Mouse (Mus musculus) gastrocnemius, adult 18-20 months (tissue): ENCODE results near the gene Tmem45a2. TPM values are rescaled to one million over a fixed set of nuclear protein-coding genes. Genes with fewer than 3 reads are reported as not detected.
"Not testable (repeated sequence)": the region's sequence is repeated elsewhere in the genome, so short reads cannot be mapped to it uniquely, and the experiment has no call there.

Experiments used
- DNase-seq: peaks from one replicate; pipeline ENCODE4 v3.0.0; 2021; ENCODE audit warnings: low spot score
- long read RNA-seq, 2 experiments: library from polyadenylated mRNA; stranded (forward); transcript quantifications; one replicate each; pipeline ENCODE4 v2.0.0; 2021
- total RNA-seq, 2 experiments: library from RNA; stranded (reverse); gene quantifications; 2 replicates each; pipeline ENCODE4 v1.2.3; 2021

The Tmem45a2 gene
- total RNA-seq = not detected
- long read RNA-seq, experiment 1 = 0 reads
- long read RNA-seq, experiment 2 = 0 reads

GRCm38 (mm10) chr16:57071132-57071639 lies at the start of gene Tmem45a2:
Tmem45a2 (minus strand) TSS chr16:57071372.
- DNase-seq = no peak

DNA sequence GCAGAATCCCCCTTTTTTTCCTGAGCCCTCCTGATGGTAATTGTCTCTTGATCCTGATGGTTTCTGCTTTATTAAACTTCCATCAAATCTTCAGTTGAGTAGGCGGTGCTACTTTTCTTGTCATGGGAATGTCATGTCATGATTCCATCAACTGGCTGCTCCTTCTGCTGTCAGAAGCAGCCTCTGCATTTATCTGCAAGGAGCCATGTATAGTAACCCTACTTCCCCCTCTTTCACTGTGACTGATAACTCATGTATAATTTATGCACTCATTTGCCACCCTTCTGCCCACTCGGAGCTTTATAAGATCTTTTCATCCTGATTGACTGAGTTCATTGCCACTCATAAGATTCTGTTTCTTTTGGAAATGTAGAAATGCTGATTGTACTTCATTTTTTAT lies 46.4 kb upstream of the Tmem45a2 start:
- no peak for DNase-seq

DNA sequence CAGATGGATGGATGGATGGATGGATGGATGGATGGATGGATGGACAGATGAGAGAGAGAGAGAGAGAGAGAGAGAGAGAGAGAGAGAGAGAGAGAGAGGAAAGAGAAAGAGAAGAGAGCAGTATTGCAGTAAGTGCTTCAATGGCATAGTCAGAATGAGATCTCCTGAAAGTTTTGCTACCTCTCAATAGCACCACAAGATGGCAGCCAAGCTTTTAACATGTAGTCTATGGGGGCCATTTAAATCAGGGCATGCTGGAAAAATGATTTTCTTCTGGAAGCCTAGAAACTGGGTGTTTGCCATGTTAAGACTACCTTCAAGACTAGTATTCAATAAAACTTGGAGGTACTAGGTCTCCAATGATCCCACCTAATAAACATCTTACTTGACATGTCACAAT lies 44.9 kb upstream of the Tmem45a2 start:
- DNase-seq = no peak

GRCm38 (mm10) chr16:57106185-57106960 lies 35.2 kb upstream of the Tmem45a2 start:
- DNase-seq = no peak

- no peak for DNase-seq
These were observed 30.0 kb upstream of the Tmem45a2 start for GRCm38 (mm10) chr16:57101174-57101573.

- no peak for DNase-seq
These were observed 28.5 kb upstream of the Tmem45a2 start for GRCm38 (mm10) chr16:57099572-57100237.

GRCm38 (mm10) chr16:57098468-57099144 lies 27.4 kb upstream of the Tmem45a2 start:
- DNase-seq = no peak

DNA sequence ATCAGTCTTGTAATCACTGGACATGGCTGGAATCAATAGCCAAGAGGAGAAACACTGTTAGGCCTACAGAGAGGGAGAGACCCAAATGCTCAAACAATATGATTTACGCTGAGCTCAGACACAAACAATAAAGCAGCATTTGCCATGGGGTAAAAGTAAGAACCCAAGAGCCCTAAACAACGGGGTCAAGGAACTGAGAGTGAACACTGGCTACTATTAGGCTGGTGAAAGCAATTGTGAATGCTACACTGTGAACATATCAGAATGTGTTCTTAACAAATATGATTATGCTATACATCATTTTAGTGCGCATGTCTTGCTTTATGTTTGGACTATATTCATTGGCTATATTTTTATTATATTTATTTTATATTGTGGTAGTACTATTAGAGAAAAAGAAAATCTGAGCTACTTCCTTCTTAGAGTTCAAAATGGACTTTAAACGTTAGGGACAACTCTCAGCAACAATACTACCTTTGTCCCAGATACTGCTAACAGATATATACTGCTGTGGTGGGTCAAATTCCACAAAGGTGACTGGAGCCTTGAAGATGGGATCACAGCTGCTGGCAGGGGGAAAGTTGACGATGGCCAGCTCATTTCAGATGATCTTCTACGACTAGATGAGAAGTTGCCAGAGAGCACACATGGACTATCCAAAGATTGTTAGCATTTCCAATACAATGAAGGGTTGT lies 21.9 kb upstream of the Tmem45a2 start:
- DNase-seq = no peak

GRCm38 (mm10) chr16:57092460-57092859 lies 21.3 kb upstream of the Tmem45a2 start:
- DNase-seq = peak; percentile 11

GRCm38 (mm10) chr16:57079577-57079976 lies 8.4 kb upstream of the Tmem45a2 start:
- DNase-seq = no peak

GRCm38 (mm10) chr16:57075986-57076385 lies 4.8 kb upstream of the Tmem45a2 start:
- no peak for DNase-seq

DNA sequence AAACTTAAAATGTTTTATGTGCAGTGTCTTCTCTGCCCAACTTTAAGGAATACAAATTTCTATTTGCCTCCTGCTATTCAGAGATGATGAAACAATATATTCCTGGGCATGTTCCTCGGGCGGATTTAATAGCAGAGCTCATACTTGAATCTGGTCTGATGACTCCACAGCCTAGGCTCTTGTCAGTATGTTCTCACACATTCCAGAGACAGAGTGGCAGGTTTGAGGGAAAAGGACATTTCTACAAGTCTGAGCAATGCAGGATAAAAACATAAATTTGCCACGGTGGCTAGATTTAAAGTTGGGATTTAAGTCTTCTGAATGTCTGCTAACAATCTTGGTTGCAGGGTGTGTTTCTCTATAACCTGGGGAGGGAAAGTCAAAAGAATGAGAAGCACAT lies 9.1 kb downstream of the Tmem45a2 start:
- no peak for DNase-seq

DNA sequence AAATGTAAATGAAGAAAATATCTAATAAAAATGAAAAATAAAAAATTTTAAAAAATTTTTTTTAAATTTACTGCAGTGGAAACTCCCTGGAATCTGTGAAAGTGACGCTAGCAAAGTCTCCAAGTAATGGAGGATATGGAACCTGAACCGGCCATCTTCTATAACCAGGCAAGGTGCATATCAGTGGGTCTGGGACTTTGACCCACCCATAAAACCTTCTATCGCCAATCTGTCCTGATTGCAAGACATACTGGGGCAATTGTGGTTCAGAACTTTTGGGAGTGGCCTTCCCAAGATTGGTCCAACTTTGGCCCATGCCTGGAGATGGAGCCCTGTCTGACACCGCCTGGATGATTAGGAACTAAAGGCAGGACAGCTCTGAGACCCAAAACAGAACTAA lies 14.2 kb downstream of the Tmem45a2 start:
- no peak for DNase-seq

DNA sequence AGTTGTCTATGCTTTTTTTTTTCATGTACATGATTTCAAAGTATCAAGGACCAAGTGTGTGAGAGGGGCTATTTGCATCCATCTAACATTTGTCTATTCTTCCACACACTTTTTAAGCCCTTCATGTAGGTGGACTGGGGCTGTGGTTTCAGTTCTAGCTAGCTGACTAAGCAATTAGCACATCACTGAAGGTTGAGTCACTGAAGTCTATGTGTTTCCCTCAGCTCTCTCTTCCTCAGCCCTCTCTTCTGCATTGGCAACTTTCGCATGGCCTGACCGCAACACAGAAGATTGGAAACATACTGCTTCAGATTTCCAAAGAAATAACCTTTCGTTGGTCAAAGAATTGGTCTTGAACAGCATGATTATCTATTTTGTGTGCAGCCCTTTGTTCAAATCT lies 21.2 kb downstream of the Tmem45a2 start:
- no peak for DNase-seq

DNA sequence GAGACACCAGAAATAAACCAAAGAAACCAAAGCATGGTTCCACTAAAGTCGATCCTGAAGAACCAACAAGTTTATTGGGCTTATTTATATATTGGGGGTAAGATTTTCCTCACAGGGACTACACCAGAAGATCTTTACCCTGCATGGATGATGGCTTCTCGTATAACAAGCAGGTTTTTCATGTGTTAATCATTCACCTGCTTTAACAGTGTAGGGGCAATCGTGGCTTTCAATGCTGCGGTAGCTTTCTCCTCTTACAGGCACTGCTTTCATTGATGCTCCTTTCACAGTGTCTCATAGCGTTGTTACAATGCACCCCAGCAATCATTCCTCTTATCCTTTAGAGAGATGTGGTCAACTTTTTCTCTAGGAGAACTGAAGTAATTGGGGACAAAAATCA lies 32.6 kb downstream of the Tmem45a2 start:
- no peak for DNase-seq

- DNase-seq = no peak
These were observed 40.9 kb downstream of the Tmem45a2 start for GRCm38 (mm10) chr16:57030150-57030885.

DNA sequence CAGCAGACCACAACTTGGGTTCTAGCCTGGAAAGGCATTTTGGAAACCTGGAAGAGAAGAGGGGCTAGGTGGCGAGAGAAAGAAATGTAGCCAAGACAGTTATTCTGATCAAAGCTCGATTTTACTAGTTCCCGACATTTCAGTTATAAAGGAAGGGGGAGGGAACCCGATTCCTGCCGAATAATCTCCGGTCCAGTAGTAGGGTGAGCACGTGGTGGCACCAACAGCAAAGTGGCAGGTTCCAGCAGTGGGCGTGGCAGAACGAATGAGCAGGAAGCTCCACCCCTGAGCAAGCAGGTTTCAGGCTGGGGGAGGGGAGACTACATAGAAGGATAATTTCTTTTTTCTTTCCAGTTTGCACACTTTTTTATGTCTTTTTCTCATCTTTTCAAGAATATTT lies 72.9 kb downstream of the Tmem45a2 start:
- DNase-seq = not testable (repeated sequence)
